Mouse (Mus musculus): Measurements from ENCODE around the gene Polr3c.
A peak's percentile ranks its signal among the peaks of the same experiment; 100 is the strongest.
"Not testable (repeated sequence)": the region's sequence is repeated elsewhere in the genome, so short reads cannot be mapped to it uniquely, and the experiment has no call there.

The Polr3c gene

DNA sequence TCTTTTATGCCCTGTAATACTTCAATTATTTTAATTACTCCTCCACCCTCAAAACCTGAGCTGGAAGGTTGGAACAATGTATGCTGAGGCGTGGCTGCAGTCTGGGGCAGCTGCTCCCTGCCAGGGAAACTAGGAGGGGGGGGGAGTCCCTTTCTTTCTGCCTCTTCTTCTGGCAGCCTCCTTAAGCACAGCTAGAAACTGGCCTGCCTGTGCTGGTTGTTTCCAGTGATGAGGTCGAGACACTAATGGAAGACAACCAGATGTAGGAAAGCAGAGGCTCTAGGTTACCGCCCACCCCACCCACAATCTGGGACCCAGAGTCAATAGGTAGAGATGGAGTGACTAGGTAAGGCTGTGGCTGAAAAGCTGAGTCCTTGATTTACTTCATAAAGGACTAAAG is 51.7 kb downstream of the Polr3c start:
- DNase-seq (ENCODE audit: low spot score) = no peak

- no peak for DNase-seq (ENCODE audit: low spot score)
Measured at GRCm38 (mm10) chr3:96675171-96675570, 52.3 kb downstream of the Polr3c start.

- no peak for DNase-seq (ENCODE audit: low spot score)
Measured at GRCm38 (mm10) chr3:96674442-96674841, 53.0 kb downstream of the Polr3c start.

- DNase-seq (ENCODE audit: low spot score) = no peak
Measured at GRCm38 (mm10) chr3:96673514-96673913, 53.9 kb downstream of the Polr3c start.

- DNase-seq (ENCODE audit: low spot score) = no peak
Measured at GRCm38 (mm10) chr3:96671519-96671918, 55.9 kb downstream of the Polr3c start.

GRCm38 (mm10) chr3:96669727-96670468 is 57.5 kb downstream of the Polr3c start, which contains the start of gene Ankrd35:
Ankrd35 (plus strand) TSS chr3:96670131.
- DNase-seq (ENCODE audit: low spot score) = no peak

GRCm38 (mm10) chr3:96668424-96669067 is 58.9 kb downstream of the Polr3c start:
- DNase-seq (ENCODE audit: low spot score) = no peak

DNA sequence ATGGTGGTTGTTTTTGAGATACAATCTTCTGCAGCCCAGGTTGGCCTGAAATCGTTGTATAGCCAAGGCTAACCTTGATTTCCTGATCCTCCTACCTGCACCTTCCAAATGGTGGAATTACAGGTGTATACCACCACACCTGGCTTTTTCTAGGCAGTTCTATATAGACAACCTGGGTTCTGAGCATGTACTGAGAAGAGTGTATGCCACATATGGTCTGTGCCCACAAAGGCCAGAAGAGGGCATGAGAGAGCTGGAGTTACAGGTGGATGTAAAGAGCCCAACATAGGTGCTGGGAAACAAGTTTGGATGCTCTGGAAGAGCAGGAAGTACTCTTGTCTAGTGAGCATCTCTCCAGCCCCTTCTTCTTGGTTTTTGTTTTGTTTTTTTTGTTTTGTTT is 60.1 kb downstream of the Polr3c start:
- DNase-seq (ENCODE audit: low spot score) = no peak

GRCm38 (mm10) chr3:96666916-96667315 is 60.5 kb downstream of the Polr3c start:
- no peak for DNase-seq (ENCODE audit: low spot score)

DNA sequence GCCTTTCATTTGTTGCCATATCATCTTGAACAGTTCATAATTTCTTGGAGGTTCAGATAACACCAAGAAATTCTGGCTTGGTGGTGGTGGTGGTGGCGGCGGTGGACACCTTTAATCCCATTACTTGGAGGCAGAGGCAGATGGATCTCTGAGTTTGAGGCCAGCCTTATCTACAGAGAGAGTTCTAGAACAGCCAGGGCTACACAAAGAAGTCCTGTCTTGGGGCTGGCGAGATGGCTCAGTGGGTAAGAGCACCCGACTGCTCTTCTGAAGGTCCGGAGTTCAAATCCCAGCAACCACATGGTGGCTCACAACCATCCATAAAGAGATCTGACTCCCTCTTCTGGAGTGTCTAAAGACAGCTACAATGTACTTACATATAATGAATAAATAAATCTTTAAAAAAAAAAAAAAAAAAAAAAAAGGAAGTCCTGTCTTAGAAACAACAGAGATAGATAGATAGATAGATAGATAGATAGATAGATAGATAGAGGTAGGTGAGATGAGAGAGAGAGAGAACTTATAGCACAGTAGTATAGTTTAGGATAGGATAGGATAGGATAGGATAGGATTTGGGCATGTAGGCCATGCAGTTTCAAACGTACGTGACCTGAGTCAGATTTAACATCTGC is 61.6 kb downstream of the Polr3c start:
- DNase-seq (ENCODE audit: low spot score) = not testable (repeated sequence)

- DNase-seq (ENCODE audit: low spot score) = peak; percentile 39
Measured at GRCm38 (mm10) chr3:96663432-96664239, 63.8 kb downstream of the Polr3c start.

GRCm38 (mm10) chr3:96662731-96663316 is 64.6 kb downstream of the Polr3c start:
- no peak for DNase-seq (ENCODE audit: low spot score)

Measured in urinary bladder, postnatal 10 days (tissue).